Mouse (Mus musculus) spleen, adult 2 months (tissue): ENCODE results near the gene Dixdc1.

Experiments used
- CTCF ChIP-seq: fragments of 200-500 bp; IDR thresholded peaks from 2 replicates; pipeline ENCODE4 v1.5.1; 2011; ENCODE audit warnings: mild to moderate bottlenecking, inconsistent platforms; ENCODE audit not compliant: insufficient read depth, insufficient read length, insufficient replicate concordance; ENCODE audit errors: extremely low read depth
- POLR2A ChIP-seq: fragments of 200-500 bp; IDR thresholded peaks from 2 replicates; pipeline ENCODE4 v1.6.1; 2011; ENCODE audit warnings: low read depth, low read length, inconsistent platforms

- TF ChIP-seq CTCF (peak; percentile 20; the same call in 1 of the 2 replicates), POLR2A (no peak)
These were observed 42.8 kb upstream of the Dixdc1 start for GRCm38 (mm10) chr9:50782155-50782554.
